In genomic region chr8:47933087-47933486, GRCm38 (mm10) we compare ENCODE assay signal across 17 mouse cellular contexts. TPM values are rescaled to one million over a fixed set of nuclear protein-coding genes. Genes with fewer than 3 reads are reported as not detected.
DNase-seq lines count a peak whose midpoint lies in the region; ATAC-seq lines count a peak whose summit lies in the region.
"Had no signal": no experiment of that assay in that cellular context is flagged by ENCODE, and none has a peak within 500 bp of the region (broad histone marks: within the 10 kb centered on the region; RNA-seq: fewer than 3 reads in every experiment).

No protein-coding gene starts in this region.

- DNase-seq in heart, embryonic 10.5 days (ENCODE audit: low spot score): no peak
- DNase-seq in heart, adult 18-20 months: no peak
- no peak for DNase-seq in kidney, adult 9 months
- peak; percentile 19 for DNase-seq in 3T3-L1 (ENCODE audit: low read depth, low spot score)
- no peak for DNase-seq in forebrain, embryonic 10.5 days (ENCODE audit: extremely low spot score, low spot score)
- DNase-seq: adrenal gland, postnatal 36 days; B cell, adult 2 months; cerebellum, adult 11-12 months; cerebellum, postnatal 14 days; layer of hippocampus, adult 9-11 months; lung, adult 2 months had no signal

- H3K9me3 ChIP-seq in heart, embryonic 10.5 days: no peaks in the 10 kb centered on the region
- no peaks in the 10 kb centered on the region for H3K9me3 ChIP-seq in kidney, embryonic 16.5 days (ENCODE audit: low read length)
- no peaks in the 10 kb centered on the region for H3K9me3 ChIP-seq in heart, embryonic 16.5 days (replicated peaks; ENCODE audit: control insufficient read depth, low read length)
- H3K9me3 ChIP-seq in forebrain, embryonic 10.5 days: no peaks in the 10 kb centered on the region
- no peaks in the 10 kb centered on the region for H3K9me3 ChIP-seq in midbrain, embryonic 13.5 days
- H3K9me3 ChIP-seq: forebrain, embryonic 12.5 days; liver, embryonic 12.5 days had no signal

- peaks cover 70% of the 10 kb centered on the region for H3K4me1 ChIP-seq in heart, embryonic 10.5 days
- H3K4me1 ChIP-seq in kidney, embryonic 16.5 days (ENCODE audit: insufficient read depth, low read length): peaks cover 65% of the 10 kb centered on the region
- peaks cover 27% of the 10 kb centered on the region for H3K4me1 ChIP-seq in heart, embryonic 16.5 days (ENCODE audit: control insufficient read depth, insufficient read depth, low read length)
- H3K4me1 ChIP-seq in forebrain, embryonic 10.5 days: peaks cover 44% of the 10 kb centered on the region
- peaks cover 22% of the 10 kb centered on the region for H3K4me1 ChIP-seq in midbrain, embryonic 13.5 days (replicated peaks)

- no peak overlapping the region for H3K4me2 ChIP-seq in kidney, embryonic 16.5 days (replicated peaks; ENCODE audit: low read depth, low read length)
- no peak overlapping the region for H3K4me2 ChIP-seq in heart, embryonic 16.5 days (ENCODE audit: low read depth, low read length)
- no peak overlapping the region for H3K4me2 ChIP-seq in midbrain, embryonic 13.5 days (replicated peaks)
- H3K4me2 ChIP-seq: forebrain, embryonic 12.5 days; liver, embryonic 12.5 days had no signal

- peak overlapping the region; percentile 82 for H3K27ac ChIP-seq in heart, embryonic 10.5 days
- H3K27ac ChIP-seq in kidney, embryonic 16.5 days (ENCODE audit: low read length): peak overlapping the region; percentile 93; the same call in 1 of the 2 replicates
- peak overlapping the region; percentile 4; the same call in 1 of the 2 replicates for H3K27ac ChIP-seq in heart, embryonic 16.5 days (ENCODE audit: low read length)
- H3K27ac ChIP-seq in forebrain, embryonic 10.5 days: no peak overlapping the region
- H3K27ac ChIP-seq in midbrain, embryonic 13.5 days: no peak overlapping the region
- H3K27ac ChIP-seq: forebrain, embryonic 12.5 days; left cerebral cortex, adult 2 months; liver, embryonic 12.5 days had no signal

- no peak overlapping the region for H3K4me3 ChIP-seq in heart, embryonic 10.5 days
- no peak overlapping the region for H3K4me3 ChIP-seq in kidney, embryonic 16.5 days (ENCODE audit: low read length)
- no peak overlapping the region for H3K4me3 ChIP-seq in heart, embryonic 16.5 days (ENCODE audit: low read length)
- H3K4me3 ChIP-seq in forebrain, embryonic 10.5 days: no peak overlapping the region
- no peak overlapping the region for H3K4me3 ChIP-seq in midbrain, embryonic 13.5 days (replicated peaks)
- H3K4me3 ChIP-seq: forebrain, embryonic 12.5 days; left cerebral cortex, adult 2 months; liver, embryonic 12.5 days had no signal

- WGBS in heart, embryonic 10.5 days: 86% methylated on average over 3 of the region's 3 CpGs
- WGBS in kidney, embryonic 16.5 days: 87% methylated on average over 3 of the region's 3 CpGs
- WGBS in heart, embryonic 16.5 days: 80% methylated on average over 3 of the region's 3 CpGs
- WGBS in forebrain, embryonic 10.5 days: 89% methylated on average over 3 of the region's 3 CpGs
- WGBS in midbrain, embryonic 13.5 days: 95% methylated on average over 3 of the region's 3 CpGs

- no peak for ATAC-seq in kidney, embryonic 16.5 days (ENCODE audit: low FRiP score, low TSS enrichment)
- no peak for ATAC-seq in heart, embryonic 16.5 days (replicated peaks; ENCODE audit: extremely low read depth, insufficient read depth, low FRiP score)
- no peak for ATAC-seq in midbrain, embryonic 13.5 days
- ATAC-seq: liver, embryonic 12.5 days had no signal

- no peak overlapping the region for H3K9ac ChIP-seq in kidney, embryonic 16.5 days (replicated peaks; ENCODE audit: low read length)
- H3K9ac ChIP-seq in heart, embryonic 16.5 days (ENCODE audit: low read length): no peak overlapping the region
- H3K9ac ChIP-seq in midbrain, embryonic 13.5 days (replicated peaks): no peak overlapping the region
- H3K9ac ChIP-seq: forebrain, embryonic 12.5 days; liver, embryonic 12.5 days had no signal

- H3K36me3 ChIP-seq in heart, embryonic 10.5 days: no peaks in the 10 kb centered on the region
- no peaks in the 10 kb centered on the region for H3K36me3 ChIP-seq in kidney, embryonic 16.5 days (ENCODE audit: insufficient read depth, low read length)
- no peaks in the 10 kb centered on the region for H3K36me3 ChIP-seq in heart, embryonic 16.5 days (ENCODE audit: control insufficient read depth, insufficient read depth)
- H3K36me3 ChIP-seq in forebrain, embryonic 10.5 days (replicated peaks): no peaks in the 10 kb centered on the region
- H3K36me3 ChIP-seq in midbrain, embryonic 13.5 days: no peaks in the 10 kb centered on the region
- H3K36me3 ChIP-seq: forebrain, embryonic 12.5 days; liver, embryonic 12.5 days had no signal

- no peaks in the 10 kb centered on the region for H3K27me3 ChIP-seq in heart, embryonic 10.5 days (ENCODE audit: insufficient read depth, poor library complexity, severe bottlenecking)
- H3K27me3 ChIP-seq in kidney, embryonic 16.5 days (ENCODE audit: insufficient read depth, low read length): no peaks in the 10 kb centered on the region
- no peaks in the 10 kb centered on the region for H3K27me3 ChIP-seq in heart, embryonic 16.5 days (ENCODE audit: control insufficient read depth, insufficient read depth, low read length)
- no peaks in the 10 kb centered on the region for H3K27me3 ChIP-seq in forebrain, embryonic 10.5 days (ENCODE audit: poor library complexity, severe bottlenecking)
- no peaks in the 10 kb centered on the region for H3K27me3 ChIP-seq in midbrain, embryonic 13.5 days
- H3K27me3 ChIP-seq: forebrain, embryonic 12.5 days; liver, embryonic 12.5 days had no signal

RNA-seq across cellular contexts. Expression of gene Wwc2, which starts 57.6 kb away (rescaled TPM):
- 16.7 and 19.2 TPM in 2 replicates for polyA plus RNA-seq in heart, embryonic 10.5 days (2016; fragmentation: Nextera tagmentation; extraction: Ambion mirVana)
- total RNA-seq in heart, adult 18-20 months (2021): 10 to 100 TPM; 24.6 to 24.7 TPM
- polyA plus RNA-seq in kidney, embryonic 16.5 days (2015; fragmentation: Nextera tagmentation; extraction: Ambion mirVana): 16.7 and 17.9 TPM in 2 replicates
- polyA plus RNA-seq in heart, embryonic 16.5 days (2015; fragmentation: Nextera tagmentation; extraction: Ambion mirVana): 10.1 and 12.1 TPM in 2 replicates
- polyA plus RNA-seq in forebrain, embryonic 10.5 days (2016; fragmentation: Nextera tagmentation; extraction: Ambion mirVana): 7.8 and 8.5 TPM in 2 replicates
- 4.8 and 5.1 TPM in 2 replicates for polyA plus RNA-seq in midbrain, embryonic 13.5 days (2015; fragmentation: Nextera tagmentation; extraction: Ambion mirVana)

Comparison
In these comparisons a context has a peak if more than half of its experiments do, and no peak if none do; other contexts are left out.
1. H3K27ac ChIP-seq: peak in heart, embryonic 10.5 days (single experiment), kidney, embryonic 16.5 days (single experiment) and heart, embryonic 16.5 days (single experiment); none in forebrain, embryonic 10.5 days (single experiment) and midbrain, embryonic 13.5 days (single experiment).